Mouse (Mus musculus): ENCODE measurements around the gene Lrrc74a.

The Lrrc74a gene

GRCm38 (mm10) chr12:86719961-86720639 is 14.1 kb upstream of the Lrrc74a start:
- DNase-seq (ENCODE audit: low read depth) = no peak

- no peak for DNase-seq (ENCODE audit: low read depth)
Measured at GRCm38 (mm10) chr12:86721453-86721852, 12.7 kb upstream of the Lrrc74a start.

GRCm38 (mm10) chr12:86724300-86724699 is 9.9 kb upstream of the Lrrc74a start:
- DNase-seq (ENCODE audit: low read depth) = no peak

- DNase-seq (ENCODE audit: low read depth) = no peak
Measured at GRCm38 (mm10) chr12:86725706-86726105, 8.5 kb upstream of the Lrrc74a start.

GRCm38 (mm10) chr12:86726120-86726640 is 8.0 kb upstream of the Lrrc74a start, which contains the start of gene Angel1:
Gene Angel1 (minus strand): TSS chr12:86726460.
- peak; percentile 94 for DNase-seq (ENCODE audit: low read depth)

- no peak for DNase-seq (ENCODE audit: low read depth)
Measured at GRCm38 (mm10) chr12:86761036-86761435, 26.9 kb downstream of the Lrrc74a start.

GRCm38 (mm10) chr12:86764060-86764459 is 29.9 kb downstream of the Lrrc74a start:
- DNase-seq (ENCODE audit: low read depth) = no peak

GRCm38 (mm10) chr12:86766467-86766866 is 32.3 kb downstream of the Lrrc74a start:
- no peak for DNase-seq (ENCODE audit: low read depth)

- peak; percentile 45 for DNase-seq (ENCODE audit: low read depth)
Measured at GRCm38 (mm10) chr12:86767868-86768631, 33.9 kb downstream of the Lrrc74a start.

GRCm38 (mm10) chr12:86768986-86769580 is 34.9 kb downstream of the Lrrc74a start:
- peak; percentile 72 for DNase-seq (ENCODE audit: low read depth)

GRCm38 (mm10) chr12:86769819-86770218 is 35.6 kb downstream of the Lrrc74a start:
- no peak for DNase-seq (ENCODE audit: low read depth)

- no peak for DNase-seq (ENCODE audit: low read depth)
Measured at GRCm38 (mm10) chr12:86770261-86770670, 36.1 kb downstream of the Lrrc74a start.

GRCm38 (mm10) chr12:86770927-86771326 is 36.8 kb downstream of the Lrrc74a start:
- DNase-seq (ENCODE audit: low read depth) = no peak

- DNase-seq (ENCODE audit: low read depth) = peak; percentile 97
Measured at GRCm38 (mm10) chr12:86771823-86772427, 37.8 kb downstream of the Lrrc74a start.

GRCm38 (mm10) chr12:86772551-86772950 is 38.4 kb downstream of the Lrrc74a start:
- DNase-seq (ENCODE audit: low read depth) = no peak

GRCm38 (mm10) chr12:86775561-86776280 is 41.6 kb downstream of the Lrrc74a start:
- DNase-seq (ENCODE audit: low read depth) = no peak

- DNase-seq (ENCODE audit: low read depth) = no peak
Measured at GRCm38 (mm10) chr12:86776341-86776860, 42.2 kb downstream of the Lrrc74a start.

- no peak for DNase-seq (ENCODE audit: low read depth)
Measured at GRCm38 (mm10) chr12:86778531-86778930, 44.4 kb downstream of the Lrrc74a start.

- no peak for DNase-seq (ENCODE audit: low read depth)
Measured at GRCm38 (mm10) chr12:86779206-86779989, 45.2 kb downstream of the Lrrc74a start.

GRCm38 (mm10) chr12:86781654-86782202 is 47.6 kb downstream of the Lrrc74a start:
- DNase-seq (ENCODE audit: low read depth) = no peak
